Mouse (Mus musculus): Measurements from ENCODE around the gene Lce1e. TPM values are rescaled to one million over a fixed set of nuclear protein-coding genes. Genes with fewer than 3 reads are reported as not detected.
"Not testable (repeated sequence)": the region's sequence is repeated elsewhere in the genome, so short reads cannot be mapped to it uniquely, and the experiment has no call there.

Lce1e gene
- not detected for total RNA-seq (2022)

- DNase-seq (ENCODE audit: low spot score in 2 of 2) = no peak
These were observed at the start of gene Lce1e for GRCm38 (mm10) chr3:92708974-92709373. TSS of gene Lce1e (minus strand) at chr3:92709074.

GRCm38 (mm10) chr3:92753197-92753596, 44.3 kb upstream of the Lce1e start:
- DNase-seq (ENCODE audit: low spot score in 2 of 2) = no peak

- no peak for DNase-seq (ENCODE audit: low spot score in 2 of 2)
These were observed 43.4 kb upstream of the Lce1e start, which contains the start of gene Lce1g for GRCm38 (mm10) chr3:92752238-92752637. TSS of gene Lce1g (minus strand) at chr3:92752338.

- no peak for DNase-seq (ENCODE audit: low spot score in 2 of 2)
These were observed 30.1 kb upstream of the Lce1e start, which contains the start of gene Gm38119 for GRCm38 (mm10) chr3:92738996-92739395. TSS of gene Gm38119 (minus strand) at chr3:92739096.

- no peak for DNase-seq (ENCODE audit: low spot score in 2 of 2)
These were observed 13.8 kb upstream of the Lce1e start for GRCm38 (mm10) chr3:92722631-92723030.

GRCm38 (mm10) chr3:92720250-92720649, 11.4 kb upstream of the Lce1e start, which contains the start of gene Lce1f:
TSS of gene Lce1f (minus strand) at chr3:92720350.
- no peak for DNase-seq (ENCODE audit: low spot score in 2 of 2)

- DNase-seq (ENCODE audit: low spot score in 2 of 2) = no peak
These were observed 6.2 kb upstream of the Lce1e start for GRCm38 (mm10) chr3:92715122-92715521.

GRCm38 (mm10) chr3:92694613-92695012, 14.3 kb downstream of the Lce1e start:
- DNase-seq (ENCODE audit: low spot score in 2 of 2) = no peak

- DNase-seq (ENCODE audit: low spot score in 2 of 2) = no peak
These were observed 17.2 kb downstream of the Lce1e start for GRCm38 (mm10) chr3:92691688-92692087.

GRCm38 (mm10) chr3:92689154-92689553, 19.7 kb downstream of the Lce1e start:
- not testable (repeated sequence) for DNase-seq (ENCODE audit: low spot score in 2 of 2)

- no peak for DNase-seq (ENCODE audit: low spot score in 2 of 2)
These were observed 21.8 kb downstream of the Lce1e start, which contains the start of gene Lce1d for GRCm38 (mm10) chr3:92687110-92687509. TSS of gene Lce1d (minus strand) at chr3:92687210.

- DNase-seq (ENCODE audit: low spot score in 2 of 2) = no peak
These were observed 29.9 kb downstream of the Lce1e start, which contains the start of gene Lce1c for GRCm38 (mm10) chr3:92678947-92679346. TSS of gene Lce1c (plus strand) at chr3:92679247.

GRCm38 (mm10) chr3:92670215-92670614, 38.7 kb downstream of the Lce1e start, which contains the start of gene Lce1a2:
TSS of gene Lce1a2 (minus strand) at chr3:92670315.
- no peak for DNase-seq (ENCODE audit: low spot score in 2 of 2)

Other genes starting within 250 kb of the Lce1e start
- not detected for gene Sprr1a, start 223.2 kb downstream of the Lce1e start, total RNA-seq (2022)
- not detected for gene Sprr4, start 208.6 kb downstream of the Lce1e start, total RNA-seq (2022)
- gene 2310046K23Rik, start 174.6 kb downstream of the Lce1e start, total RNA-seq (2022) = not detected
- not detected for gene Ivl, start 135.3 kb downstream of the Lce1e start, total RNA-seq (2022)
- not detected for gene Smcp, start 120.1 kb downstream of the Lce1e start, total RNA-seq (2022)
- gene 2210017I01Rik, start 101.6 kb downstream of the Lce1e start, total RNA-seq (2022) = not detected
- not detected for gene Lce6a, start 87.4 kb downstream of the Lce1e start, total RNA-seq (2022)
- gene Lce1a1, start 60.8 kb downstream of the Lce1e start, total RNA-seq (2022) = not detected
- not detected for gene Lce1b, start 52.1 kb downstream of the Lce1e start, total RNA-seq (2022)
- not detected for gene Lce1a2, start 38.8 kb downstream of the Lce1e start, total RNA-seq (2022)
- gene Lce1c, start 29.8 kb downstream of the Lce1e start, total RNA-seq (2022) = not detected
- gene Lce1d, start 21.9 kb downstream of the Lce1e start, total RNA-seq (2022) = not detected
- not detected for gene Lce1f, start 11.3 kb upstream of the Lce1e start, total RNA-seq (2022)
- not detected for gene Gm38119, start 30.0 kb upstream of the Lce1e start, total RNA-seq (2022)
- not detected for gene Lce1g, start 43.3 kb upstream of the Lce1e start, total RNA-seq (2022)
- gene Lce1h, start 56.0 kb upstream of the Lce1e start, total RNA-seq (2022) = not detected
- gene Lce1i, start 69.8 kb upstream of the Lce1e start, total RNA-seq (2022) = not detected
- not detected for gene Lce1j, start 81.4 kb upstream of the Lce1e start, total RNA-seq (2022)
- not detected for gene Lce1k, start 98.8 kb upstream of the Lce1e start, total RNA-seq (2022)
- not detected for gene Kprp, start 118.2 kb upstream of the Lce1e start, total RNA-seq (2022)
- not detected for gene Lce1l, start 142.2 kb upstream of the Lce1e start, total RNA-seq (2022)
- not detected for gene 2310050C09Rik, start 161.1 kb upstream of the Lce1e start, total RNA-seq (2022)
- not detected for gene Lce3a, start 217.2 kb upstream of the Lce1e start, total RNA-seq (2022)
- gene Lce3b, start 223.9 kb upstream of the Lce1e start, total RNA-seq (2022) = not detected
- gene Lce3c, start 235.4 kb upstream of the Lce1e start, total RNA-seq (2022) = not detected
- gene Lce3d, start 248.3 kb upstream of the Lce1e start, total RNA-seq (2022) = not detected